Mouse (Mus musculus) liver, adult 2 months (tissue): ENCODE results near the gene Tas1r1. TPM values are rescaled to one million over a fixed set of nuclear protein-coding genes. Genes with fewer than 3 reads are reported as not detected.
A peak's percentile ranks its signal among the peaks of the same experiment; 100 is the strongest.

Experiments
- DNase-seq: peaks from one replicate; pipeline ENCODE4 v3.0.0-alpha.2; 2011; ENCODE audit warnings: low read depth, low spot score; ENCODE audit errors: extremely low read depth
- H3K27ac ChIP-seq: fragments of 200-500 bp; replicated peaks from 2 replicates; pipeline ENCODE4 v1.5.1; 2012; ENCODE audit warnings: low read depth, mild to moderate bottlenecking, control low read depth, inconsistent platforms, low read length; ENCODE audit not compliant: insufficient read depth
- H3K27me3 ChIP-seq: fragments of 200-500 bp; 2 replicates; pipeline ENCODE4 v1.6.1; 2012; ENCODE audit warnings: mild to moderate bottlenecking, moderate library complexity, low read length, inconsistent platforms; ENCODE audit not compliant: control insufficient read depth, insufficient read depth
- H3K36me3 ChIP-seq: fragments of 200-500 bp; 2 replicates; pipeline ENCODE4 v1.6.1; 2012; ENCODE audit warnings: low read length, inconsistent platforms; ENCODE audit not compliant: control insufficient read depth, insufficient read depth
- H3K4me1 ChIP-seq: fragments of 200-500 bp; 2 replicates; pipeline ENCODE4 v1.6.1; 2011; ENCODE audit warnings: low read length; ENCODE audit not compliant: control insufficient read depth, insufficient read depth
- H3K4me3 ChIP-seq: fragments of 200-500 bp; 2 replicates; pipeline ENCODE4 v1.5.1; 2011; ENCODE audit warnings: low read depth, mild to moderate bottlenecking, control low read depth, low read length, moderate library complexity; ENCODE audit not compliant: insufficient read depth
- H3K79me2 ChIP-seq: fragments of 200-500 bp; 2 replicates; pipeline ENCODE4 v1.6.1; 2012; ENCODE audit warnings: inconsistent platforms, mild to moderate bottlenecking, low read length, moderate library complexity; ENCODE audit not compliant: control insufficient read depth, insufficient read depth
- H3K9ac ChIP-seq: fragments of 200-500 bp; 2 replicates; pipeline ENCODE4 v1.6.1; 2012; ENCODE audit warnings: low read depth, mild to moderate bottlenecking, control low read depth, inconsistent platforms, low read length
- CTCF ChIP-seq: fragments of 200-500 bp; IDR thresholded peaks from 2 replicates; pipeline ENCODE4 v1.5.1; 2011; ENCODE audit warnings: low read depth, low read length, control low read depth
- POLR2A ChIP-seq: fragments of 200-500 bp; IDR thresholded peaks from 2 replicates; pipeline ENCODE4 v1.6.1; 2011; ENCODE audit warnings: low read length, control low read depth; ENCODE audit not compliant: insufficient read depth; ENCODE audit errors: extremely low read depth
- WGBS: fragments of 180-500 bp; shearing (Covaris S2); methylation state at CpG from one replicate; pipeline ENCODE4 v1.1.7; 2018; 5-methylcytosine and 5-hydroxymethylcytosine counted together
- polyA plus RNA-seq: library from polyadenylated mRNA; depleted of rRNA; stranded (reverse); fragments of >200 nt; gene quantifications from 2 replicates; pipeline ENCODE4 v1.2.3, GENCODE M21; 2012
- total RNA-seq: library from RNA; depleted of rRNA; stranded (reverse); fragments of >200 nt; gene quantifications from 2 replicates; pipeline ENCODE4 v1.2.3, GENCODE M21; 2014

Gene Tas1r1
- total and polyA plus RNA-seq, 2 experiments, result not detected

DNA sequence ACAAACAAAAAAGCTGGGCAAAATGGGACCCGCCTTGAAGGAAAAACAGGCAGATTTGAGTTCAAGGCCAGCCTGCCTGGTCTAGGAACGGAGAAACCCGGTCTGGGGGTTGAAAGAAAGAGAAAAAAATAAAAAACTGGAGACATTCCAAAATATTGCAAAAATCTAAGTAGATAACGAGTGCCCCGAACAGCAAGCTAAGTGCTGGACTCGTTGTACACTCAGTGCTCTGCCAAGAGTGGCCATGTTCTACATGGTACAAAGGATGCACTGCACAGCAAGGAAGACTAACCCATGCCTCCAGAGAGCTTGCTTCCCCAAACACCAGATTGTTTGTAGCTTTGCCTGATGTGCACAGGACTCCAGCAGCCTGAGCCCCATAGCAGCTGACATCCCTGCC lies 45.3 kb downstream of the Tas1r1 start:
- peaks cover 14% of the 10 kb centered on the region; the same call in 1 of the 2 replicates for H3K79me2 ChIP-seq
- peaks cover 4% of the 10 kb centered on the region for H3K4me1 ChIP-seq
- H3K36me3 ChIP-seq, result no peaks in the 10 kb centered on the region; the same call in 1 of the 2 replicates
- no peaks in the 10 kb centered on the region for H3K27me3 ChIP-seq
- no peak overlapping the region for H3K9ac ChIP-seq
- no peak overlapping the region for H3K4me3 ChIP-seq
- TF ChIP-seq CTCF, result no peak
- no peak for TF ChIP-seq POLR2A
- DNase-seq, result no peak
- WGBS, result 29% methylated on average over 6 of the region's 6 CpGs
- no peak overlapping the region for H3K27ac ChIP-seq

DNA sequence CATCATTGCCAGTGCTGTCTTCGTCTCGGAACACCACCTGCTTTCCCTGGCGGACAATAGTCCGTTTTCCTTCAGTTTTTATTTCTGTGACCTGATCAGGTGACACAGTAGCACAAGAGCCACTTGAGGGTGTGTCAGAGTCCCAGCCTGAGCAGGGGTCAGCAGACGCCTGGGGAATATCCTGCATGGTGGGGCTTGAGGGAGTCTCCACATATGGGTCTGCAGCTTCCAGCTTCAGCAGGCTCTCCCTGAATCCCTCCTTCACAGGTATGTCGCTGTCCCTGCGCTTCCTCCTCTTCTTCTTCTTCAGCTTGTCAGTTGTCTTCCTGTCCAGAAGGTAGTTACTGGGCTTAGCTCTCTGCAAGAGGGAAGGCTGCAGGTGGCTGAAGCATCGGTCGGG lies 46.3 kb downstream of the Tas1r1 start:
- WGBS, result 95% methylated on average over 9 of the region's 9 CpGs
- Histone ChIP-seq H3K27ac (no peak overlapping the region), H3K4me3 (no peak overlapping the region), H3K36me3 (no peaks in the 10 kb centered on the region; the same call in 1 of the 2 replicates), H3K9ac (no peak overlapping the region), H3K27me3 (no peaks in the 10 kb centered on the region), H3K4me1 (peaks cover 7% of the 10 kb centered on the region), H3K79me2 (peaks cover 16% of the 10 kb centered on the region; the same call in 1 of the 2 replicates)
- no peak for DNase-seq
- no peak for TF ChIP-seq POLR2A
- TF ChIP-seq CTCF, result no peak

DNA sequence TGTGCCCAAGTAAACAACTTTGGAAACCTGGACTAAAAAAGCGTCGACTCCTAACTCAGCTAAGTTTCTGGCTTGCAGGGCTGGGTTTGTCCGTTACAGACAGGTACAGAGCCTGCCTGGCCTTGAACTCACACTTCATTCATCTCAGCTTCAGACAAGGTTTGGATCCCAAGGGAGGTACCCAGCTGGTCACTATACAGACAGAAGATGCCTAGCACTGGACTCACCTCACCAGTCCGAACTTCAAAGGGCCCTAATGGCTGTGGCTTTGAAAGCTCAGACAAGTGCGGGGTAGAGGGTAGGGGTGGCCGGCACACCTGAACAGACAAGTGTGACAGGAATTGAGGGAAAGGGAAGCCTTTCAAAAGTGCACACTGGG lies 49.3 kb downstream of the Tas1r1 start:
- no peak for DNase-seq
- H3K27me3 ChIP-seq, result no peaks in the 10 kb centered on the region
- TF ChIP-seq CTCF (no peak), POLR2A (no peak)
- WGBS, result 42% methylated on average over 6 of the region's 6 CpGs
- H3K4me1 ChIP-seq, result peaks cover 7% of the 10 kb centered on the region
- no peaks in the 10 kb centered on the region; the same call in 1 of the 2 replicates for H3K36me3 ChIP-seq
- H3K27ac ChIP-seq, result peak overlapping the region; percentile 34; the same call in 1 of the 2 replicates
- H3K9ac ChIP-seq, result peak overlapping the region; percentile 91
- H3K4me3 ChIP-seq, result peak overlapping the region; percentile 92
- peaks cover 10% of the 10 kb centered on the region; the same call in 1 of the 2 replicates for H3K79me2 ChIP-seq

- Histone ChIP-seq H3K4me1 (peaks cover 7% of the 10 kb centered on the region), H3K4me3 (peak within 1 kb of the TSS; percentile 92), H3K36me3 (no peaks in the 10 kb centered on the region; the same call in 1 of the 2 replicates), H3K27ac (peak within 1 kb of the TSS; percentile 51), H3K27me3 (no peaks in the 10 kb centered on the region), H3K79me2 (peaks cover 10% of the 10 kb centered on the region; the same call in 1 of the 2 replicates), H3K9ac (peak within 1 kb of the TSS; percentile 91)
- DNase-seq, result peak; percentile 51
- TF ChIP-seq POLR2A (0 out of 2 replicates have a peak, but pooled peaks have one; percentile 29), CTCF (no peak)
- under 1% methylated on average over 53 of the region's 54 CpGs for WGBS
Measured at GRCm38 (mm10) chr4:151988342-151989109, 49.8 kb downstream of the Tas1r1 start, which contains the start of gene Thap3. Gene Thap3, minus strand, starts transcription at chr4:151988997.

- TF ChIP-seq POLR2A (no peak), CTCF (no peak)
- Histone ChIP-seq H3K9ac (peak overlapping the region; percentile 91), H3K36me3 (no peaks in the 10 kb centered on the region; the same call in 1 of the 2 replicates), H3K79me2 (peaks cover 10% of the 10 kb centered on the region; the same call in 1 of the 2 replicates), H3K4me1 (peaks cover 7% of the 10 kb centered on the region), H3K4me3 (peak overlapping the region; percentile 92), H3K27ac (no peak overlapping the region), H3K27me3 (no peaks in the 10 kb centered on the region)
- 31% methylated on average over 10 of the region's 10 CpGs for WGBS
- no peak for DNase-seq
Measured at GRCm38 (mm10) chr4:151988014-151988341, 50.4 kb downstream of the Tas1r1 start.

DNA sequence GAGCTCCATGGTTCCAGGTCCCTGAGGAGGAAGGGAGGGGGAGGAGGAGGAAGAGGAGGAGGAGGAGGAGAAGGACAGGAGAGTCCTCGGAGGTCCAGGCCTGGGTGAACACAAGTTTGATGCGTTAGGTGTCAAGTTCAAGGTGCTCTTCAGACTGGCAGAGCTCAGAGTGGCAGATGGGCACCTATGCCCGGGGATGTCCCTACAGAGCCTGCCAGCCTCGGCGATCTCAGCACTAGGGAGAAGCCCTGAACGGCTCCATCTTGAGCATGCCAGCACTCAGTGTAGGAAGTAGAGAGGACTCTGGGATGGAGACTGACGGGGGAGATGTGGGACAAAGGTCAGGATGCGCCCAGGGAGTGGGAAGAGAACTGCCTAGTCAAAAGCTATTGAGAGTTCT lies 51.7 kb downstream of the Tas1r1 start:
- H3K27me3 ChIP-seq, result no peaks in the 10 kb centered on the region
- H3K9ac ChIP-seq, result no peak overlapping the region
- peaks cover 7% of the 10 kb centered on the region for H3K4me1 ChIP-seq
- DNase-seq, result no peak
- H3K4me3 ChIP-seq, result no peak overlapping the region
- TF ChIP-seq POLR2A (no peak), CTCF (no peak)
- H3K36me3 ChIP-seq, result no peaks in the 10 kb centered on the region; the same call in 1 of the 2 replicates
- 83% methylated on average over 8 of the region's 8 CpGs for WGBS
- H3K27ac ChIP-seq, result no peak overlapping the region
- H3K79me2 ChIP-seq, result peaks cover 10% of the 10 kb centered on the region; the same call in 1 of the 2 replicates
